Mouse (Mus musculus) intestine, embryonic 15.5 days (tissue): ENCODE results near the gene Trib2. TPM values are rescaled to one million over a fixed set of nuclear protein-coding genes. Genes with fewer than 3 reads are reported as not detected.

ENCODE experiments used
- ATAC-seq: fragments of 200-750 bp; cut with Nextera tagmentation; 2 replicates; pipeline ENCODE4 v1.8.0; 2017; ENCODE audit warnings: moderate TSS enrichment, moderate library complexity
- H3K27ac ChIP-seq: fragments of 300-500 bp; sonication (generic); 2 replicates; pipeline ENCODE4 v1.5.1; 2015; ENCODE audit warnings: mild to moderate bottlenecking, inconsistent platforms
- H3K27me3 ChIP-seq: fragments of 300-500 bp; sonication (generic); replicated peaks from 2 replicates; pipeline ENCODE4 v1.6.1; 2015; ENCODE audit warnings: inconsistent platforms
- H3K36me3 ChIP-seq: fragments of 300-500 bp; sonication (generic); 2 replicates; pipeline ENCODE4 v1.6.1; 2015; ENCODE audit warnings: inconsistent platforms
- H3K4me1 ChIP-seq: fragments of 300-500 bp; sonication (generic); replicated peaks from 2 replicates; pipeline ENCODE4 v1.6.1; 2015; ENCODE audit warnings: inconsistent platforms
- H3K4me2 ChIP-seq: fragments of 300-500 bp; sonication (generic); replicated peaks from 2 replicates; pipeline ENCODE4 v1.6.1; 2015; ENCODE audit warnings: mild to moderate bottlenecking, inconsistent platforms
- H3K4me3 ChIP-seq: fragments of 300-500 bp; sonication (generic); replicated peaks from 2 replicates; pipeline ENCODE4 v1.5.1; 2015; ENCODE audit warnings: inconsistent platforms
- H3K9ac ChIP-seq: fragments of 300-500 bp; sonication (generic); 2 replicates; pipeline ENCODE4 v1.6.1; 2015; ENCODE audit warnings: inconsistent platforms
- H3K9me3 ChIP-seq: fragments of 300-500 bp; sonication (generic); 2 replicates; pipeline ENCODE4 v1.6.1; 2016; ENCODE audit warnings: inconsistent platforms
- WGBS: fragments of 180-500 bp; shearing (Covaris S2); methylation state at CpG from one replicate; pipeline ENCODE4 v1.1.7; 2015; 5-methylcytosine and 5-hydroxymethylcytosine counted together
- polyA plus RNA-seq: library from polyadenylated mRNA; unstranded; fragments of >200 nt; fragmentation: Nextera tagmentation; extraction: Ambion mirVana; gene quantifications from 2 replicates; pipeline ENCODE4 v1.2.1, GENCODE M21; 2015

Trib2 gene
- 18.5 and 21.1 TPM in 2 replicates for polyA plus RNA-seq

GRCm38 (mm10) chr12:15816740-15817178 lies at the start of gene Trib2:
Gene Trib2, minus strand, starts transcription at chr12:15816922.
- Histone ChIP-seq H3K36me3 (no peaks in the 10 kb centered on the region), H3K4me2 (peak within 1 kb of the TSS; percentile 83), H3K9me3 (no peaks in the 10 kb centered on the region), H3K27me3 (no peaks in the 10 kb centered on the region), H3K4me3 (peak within 1 kb of the TSS; percentile 60), H3K27ac (peak within 1 kb of the TSS; percentile 76), H3K9ac (peak within 1 kb of the TSS; percentile 73), H3K4me1 (peaks cover 6% of the 10 kb centered on the region; the same call in 1 of the 2 replicates)
- peak; percentile 91 for ATAC-seq
- WGBS: under 1% methylated on average over 50 of the region's 50 CpGs

DNA sequence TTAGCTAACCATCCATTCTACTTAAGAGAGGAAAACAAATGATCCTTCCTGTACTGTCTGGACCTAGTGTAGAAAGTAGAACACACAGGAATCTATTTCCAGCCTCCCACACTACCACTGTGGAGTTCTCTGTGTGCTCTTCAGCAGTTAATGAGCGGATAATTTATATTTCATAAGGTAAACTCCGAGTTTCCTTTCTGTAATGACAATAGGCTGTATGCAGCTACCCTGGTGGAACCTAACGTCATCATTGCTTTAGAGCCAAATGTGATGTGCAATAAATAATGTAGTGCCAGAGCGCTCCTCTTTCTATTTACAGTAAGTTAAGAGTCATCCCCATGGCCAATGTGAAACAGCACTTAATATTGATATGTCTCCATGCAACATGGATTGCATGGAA lies 41.3 kb upstream of the Trib2 start:
- WGBS: 68% methylated on average over 4 of the region's 4 CpGs
- no peak overlapping the region for H3K4me2 ChIP-seq
- H3K27me3 ChIP-seq: no peaks in the 10 kb centered on the region
- no peak overlapping the region for H3K9ac ChIP-seq
- no peaks in the 10 kb centered on the region for H3K9me3 ChIP-seq
- no peak for ATAC-seq
- no peaks in the 10 kb centered on the region for H3K4me1 ChIP-seq
- H3K36me3 ChIP-seq: no peaks in the 10 kb centered on the region
- no peak overlapping the region for H3K27ac ChIP-seq
- H3K4me3 ChIP-seq: no peak overlapping the region

DNA sequence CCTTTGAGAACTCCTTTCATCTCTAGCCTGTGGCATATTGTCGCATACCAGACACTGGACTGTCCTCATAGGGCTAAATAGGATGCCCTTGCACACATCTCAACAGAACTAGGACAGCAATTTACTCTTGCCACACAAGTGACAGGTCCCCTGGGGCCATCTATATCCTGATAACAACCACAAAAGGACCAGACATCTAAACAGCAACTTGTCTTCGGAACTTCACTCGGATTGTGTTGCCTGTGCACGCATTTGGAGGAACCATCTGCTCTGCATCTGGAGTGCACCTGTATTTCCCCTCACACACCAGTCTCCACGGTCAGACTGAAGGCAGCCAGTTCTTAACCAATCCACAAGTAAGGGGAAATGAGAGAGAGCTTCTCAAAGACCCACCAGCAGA lies 39.2 kb upstream of the Trib2 start:
- no peaks in the 10 kb centered on the region for H3K4me1 ChIP-seq
- H3K9ac ChIP-seq: no peak overlapping the region
- no peak for ATAC-seq
- no peaks in the 10 kb centered on the region for H3K27me3 ChIP-seq
- H3K4me3 ChIP-seq: no peak overlapping the region
- no peaks in the 10 kb centered on the region for H3K36me3 ChIP-seq
- no peak overlapping the region for H3K4me2 ChIP-seq
- H3K27ac ChIP-seq: no peak overlapping the region
- WGBS: 74% methylated on average over 5 of the region's 5 CpGs
- H3K9me3 ChIP-seq: no peaks in the 10 kb centered on the region

DNA sequence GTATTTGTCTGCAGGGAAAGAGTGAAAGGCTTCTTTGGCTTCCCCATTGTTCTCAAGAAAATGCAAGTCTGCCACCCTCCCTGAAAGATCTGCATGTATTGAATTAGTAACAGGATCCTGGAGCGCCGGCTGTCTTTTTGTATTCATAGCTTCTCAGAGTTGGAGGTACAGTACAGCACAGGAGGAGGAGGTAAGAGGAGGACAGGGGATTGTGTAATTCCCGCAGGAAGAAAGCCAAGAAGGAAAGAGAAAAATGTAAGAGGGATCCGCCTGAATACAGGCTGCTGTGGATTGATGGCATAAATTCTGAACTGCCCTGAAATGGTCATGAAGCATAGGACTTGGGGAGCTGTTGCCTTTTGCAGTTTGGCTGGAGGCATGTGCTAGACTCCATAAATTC lies 36.1 kb upstream of the Trib2 start:
- H3K27ac ChIP-seq: no peak overlapping the region
- no peak overlapping the region for H3K9ac ChIP-seq
- H3K4me1 ChIP-seq: peaks cover 4% of the 10 kb centered on the region; the same call in 1 of the 2 replicates
- no peak overlapping the region for H3K4me2 ChIP-seq
- ATAC-seq: no peak; the same call in 1 of the 2 replicates
- H3K4me3 ChIP-seq: no peak overlapping the region
- no peaks in the 10 kb centered on the region for H3K27me3 ChIP-seq
- 54% methylated on average over 4 of the region's 4 CpGs for WGBS
- no peaks in the 10 kb centered on the region for H3K9me3 ChIP-seq
- no peaks in the 10 kb centered on the region for H3K36me3 ChIP-seq

DNA sequence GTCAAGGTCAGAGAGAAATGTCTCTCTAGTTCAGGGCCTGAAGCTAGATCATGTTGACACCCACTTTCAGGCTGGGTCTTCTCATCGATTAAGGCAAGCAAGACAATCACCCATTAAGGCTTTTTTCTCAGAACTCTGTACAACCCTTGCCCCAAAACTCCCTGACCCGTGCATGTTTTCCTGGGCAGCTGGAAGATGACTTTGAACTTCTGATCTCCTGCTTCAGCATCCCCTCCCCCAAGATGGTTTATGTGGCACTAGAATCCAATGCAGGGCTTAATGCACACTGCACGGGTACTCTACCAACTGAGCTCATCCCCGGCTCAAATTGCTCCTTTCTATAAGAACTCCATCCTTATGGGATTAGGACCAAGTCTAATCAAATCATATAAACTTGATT lies 35.3 kb upstream of the Trib2 start:
- no peak overlapping the region for H3K4me2 ChIP-seq
- H3K36me3 ChIP-seq: no peaks in the 10 kb centered on the region
- no peaks in the 10 kb centered on the region for H3K27me3 ChIP-seq
- peaks cover 4% of the 10 kb centered on the region; the same call in 1 of the 2 replicates for H3K4me1 ChIP-seq
- whole genome bisulfite sequencing: 81% methylated on average over 4 of the region's 4 CpGs
- H3K27ac ChIP-seq: no peak overlapping the region
- no peak for ATAC-seq
- H3K9ac ChIP-seq: no peak overlapping the region
- H3K9me3 ChIP-seq: no peaks in the 10 kb centered on the region
- no peak overlapping the region for H3K4me3 ChIP-seq

DNA sequence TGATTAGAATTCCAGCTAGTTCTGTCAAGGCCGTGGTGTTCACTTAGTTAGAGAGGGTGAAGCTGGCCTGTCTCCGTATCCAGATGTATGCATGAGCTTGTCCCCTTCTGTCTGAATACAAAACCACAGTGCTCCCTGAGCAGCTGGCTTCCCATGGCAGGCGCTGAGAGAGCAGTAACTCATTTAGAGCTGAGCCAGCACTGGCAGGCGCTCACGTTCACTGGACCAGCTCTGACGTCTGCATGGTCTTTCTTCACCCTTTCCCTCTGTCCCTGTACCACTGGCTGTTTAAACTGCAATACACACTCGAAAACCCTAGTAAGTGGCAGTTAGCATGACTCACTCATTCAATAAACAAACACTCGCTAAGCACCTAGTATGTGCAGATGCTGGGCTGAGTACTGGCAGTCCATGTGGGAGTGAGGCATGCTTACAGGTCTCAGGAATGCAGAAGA lies 33.7 kb upstream of the Trib2 start:
- Histone ChIP-seq H3K9ac (no peak overlapping the region), H3K9me3 (no peaks in the 10 kb centered on the region), H3K4me3 (no peak overlapping the region), H3K27me3 (no peaks in the 10 kb centered on the region), H3K36me3 (no peaks in the 10 kb centered on the region), H3K27ac (no peak overlapping the region), H3K4me2 (no peak overlapping the region), H3K4me1 (peaks cover 4% of the 10 kb centered on the region; the same call in 1 of the 2 replicates)
- peak; percentile 43; the same call in 1 of the 2 replicates for ATAC-seq
- WGBS: 50% methylated on average over 8 of the region's 8 CpGs

- H3K27ac ChIP-seq: no peak overlapping the region
- ATAC-seq: no peak
- no peaks in the 10 kb centered on the region for H3K36me3 ChIP-seq
- peaks cover 4% of the 10 kb centered on the region; the same call in 1 of the 2 replicates for H3K4me1 ChIP-seq
- H3K9me3 ChIP-seq: no peaks in the 10 kb centered on the region
- no peak overlapping the region for H3K4me3 ChIP-seq
- WGBS: 55% methylated on average over 3 of the region's 3 CpGs
- H3K4me2 ChIP-seq: no peak overlapping the region
- no peaks in the 10 kb centered on the region for H3K27me3 ChIP-seq
- H3K9ac ChIP-seq: no peak overlapping the region
Measured at GRCm38 (mm10) chr12:15849861-15850294, 33.2 kb upstream of the Trib2 start.

GRCm38 (mm10) chr12:15848391-15848790 lies 31.7 kb upstream of the Trib2 start:
- Histone ChIP-seq H3K9me3 (no peaks in the 10 kb centered on the region), H3K4me3 (no peak overlapping the region), H3K36me3 (no peaks in the 10 kb centered on the region), H3K9ac (no peak overlapping the region), H3K4me1 (peaks cover 4% of the 10 kb centered on the region; the same call in 1 of the 2 replicates), H3K4me2 (no peak overlapping the region), H3K27me3 (no peaks in the 10 kb centered on the region), H3K27ac (no peak overlapping the region)
- ATAC-seq: no peak
- 88% methylated on average over 4 of the region's 4 CpGs for WGBS

GRCm38 (mm10) chr12:15844701-15845100 lies 28.0 kb upstream of the Trib2 start:
- H3K4me2 ChIP-seq: no peak overlapping the region
- no peaks in the 10 kb centered on the region for H3K9me3 ChIP-seq
- no peak overlapping the region for H3K4me3 ChIP-seq
- H3K4me1 ChIP-seq: no peaks in the 10 kb centered on the region
- 65% methylated on average over 3 of the region's 3 CpGs for WGBS
- H3K27ac ChIP-seq: no peak overlapping the region
- no peaks in the 10 kb centered on the region for H3K36me3 ChIP-seq
- no peak overlapping the region for H3K9ac ChIP-seq
- ATAC-seq: no peak
- H3K27me3 ChIP-seq: no peaks in the 10 kb centered on the region

DNA sequence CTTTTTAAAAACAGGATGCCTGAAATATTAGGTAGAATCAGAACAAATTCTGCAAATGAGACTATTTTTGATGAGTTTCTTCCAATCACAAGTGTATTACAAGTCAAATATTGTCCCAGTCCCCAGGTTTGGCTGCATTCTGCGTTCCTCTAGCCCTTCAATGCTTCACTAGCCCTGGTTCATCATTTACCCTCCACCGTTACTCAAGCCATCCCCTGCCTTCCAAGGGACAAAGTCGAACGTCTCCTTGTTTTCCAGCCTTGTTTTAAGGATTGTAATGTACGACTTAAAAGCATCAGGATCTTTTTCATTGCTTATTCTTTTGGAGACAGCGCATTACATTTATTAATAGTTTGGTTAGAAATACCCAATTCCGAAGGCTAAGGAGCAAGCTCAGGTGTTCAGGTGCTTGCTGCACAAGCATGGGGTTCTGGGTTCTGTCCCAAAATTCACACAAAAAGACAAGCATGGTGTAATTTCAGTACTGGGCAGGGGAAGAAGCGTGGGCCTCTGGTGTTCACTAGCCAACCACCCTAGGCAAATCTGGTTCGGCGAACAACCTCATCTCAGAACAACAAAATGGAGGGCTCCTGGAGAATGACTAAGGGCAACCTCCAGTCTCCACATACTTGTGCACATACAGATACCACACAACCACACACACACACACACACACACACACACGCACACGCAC lies 24.3 kb upstream of the Trib2 start:
- Histone ChIP-seq H3K4me1 (no peaks in the 10 kb centered on the region), H3K27me3 (no peaks in the 10 kb centered on the region), H3K4me3 (no peak overlapping the region), H3K9me3 (no peaks in the 10 kb centered on the region), H3K4me2 (no peak overlapping the region), H3K9ac (no peak overlapping the region), H3K27ac (no peak overlapping the region), H3K36me3 (no peaks in the 10 kb centered on the region)
- 88% methylated on average over 12 of the region's 12 CpGs for WGBS
- no peak for ATAC-seq

GRCm38 (mm10) chr12:15838201-15838600 lies 21.5 kb upstream of the Trib2 start:
- no peak overlapping the region for H3K4me2 ChIP-seq
- no peaks in the 10 kb centered on the region for H3K36me3 ChIP-seq
- WGBS: 90% methylated on average over 2 of the region's 2 CpGs
- H3K9ac ChIP-seq: no peak overlapping the region
- H3K27me3 ChIP-seq: no peaks in the 10 kb centered on the region
- no peak overlapping the region for H3K4me3 ChIP-seq
- no peaks in the 10 kb centered on the region for H3K4me1 ChIP-seq
- H3K9me3 ChIP-seq: no peaks in the 10 kb centered on the region
- no peak for ATAC-seq
- no peak overlapping the region for H3K27ac ChIP-seq

DNA sequence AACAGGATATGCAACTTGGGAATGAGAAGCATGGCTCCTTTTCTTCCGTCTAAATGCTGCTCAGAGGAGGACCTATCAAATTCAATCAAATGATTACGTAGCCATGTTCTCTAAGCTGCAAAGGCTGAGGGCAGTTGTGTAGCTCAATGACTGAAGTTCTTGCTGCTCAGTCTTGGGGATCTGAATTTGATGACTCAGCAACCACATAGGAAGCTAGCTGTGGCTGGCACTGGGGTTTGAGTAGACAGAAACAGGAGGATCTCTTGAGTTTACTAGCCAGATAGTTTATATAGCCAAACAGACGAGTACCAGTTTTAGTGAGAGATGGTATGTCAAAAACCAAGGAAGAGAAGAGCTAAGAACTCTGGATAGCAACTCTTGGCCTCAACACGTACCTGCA lies 20.8 kb upstream of the Trib2 start:
- ATAC-seq: no peak
- Histone ChIP-seq H3K4me1 (no peaks in the 10 kb centered on the region), H3K27me3 (no peaks in the 10 kb centered on the region), H3K4me2 (no peak overlapping the region), H3K4me3 (no peak overlapping the region), H3K9ac (no peak overlapping the region), H3K9me3 (no peaks in the 10 kb centered on the region), H3K27ac (no peak overlapping the region), H3K36me3 (no peaks in the 10 kb centered on the region)
- WGBS: 91% methylated on average over 4 of the region's 4 CpGs

- no peak overlapping the region for H3K9ac ChIP-seq
- H3K9me3 ChIP-seq: no peaks in the 10 kb centered on the region
- H3K27ac ChIP-seq: no peak overlapping the region
- H3K4me1 ChIP-seq: no peaks in the 10 kb centered on the region
- no peak for ATAC-seq
- H3K36me3 ChIP-seq: no peaks in the 10 kb centered on the region
- no peak overlapping the region for H3K4me3 ChIP-seq
- 91% methylated on average over 7 of the region's 7 CpGs for WGBS
- H3K4me2 ChIP-seq: no peak overlapping the region
- no peaks in the 10 kb centered on the region for H3K27me3 ChIP-seq
Measured at GRCm38 (mm10) chr12:15832674-15833052, 15.9 kb upstream of the Trib2 start.
